Mouse (Mus musculus) hindbrain, postnatal 0 days (tissue): ENCODE results near the gene Rims3. TPM values are rescaled to one million over a fixed set of nuclear protein-coding genes. Genes with fewer than 3 reads are reported as not detected.

Experiments
- ATAC-seq: fragments of 200-750 bp; cut with Nextera tagmentation; 2 replicates; pipeline ENCODE4 v1.8.0; 2017; ENCODE audit warnings: mild to moderate bottlenecking, moderate TSS enrichment, moderate library complexity
- DNase-seq: peaks from one replicate; pipeline ENCODE4 v3.0.0-alpha.2; 2015; ENCODE audit warnings: low spot score
- H3K27ac ChIP-seq: fragments of 300-500 bp; sonication (generic); 2 replicates; pipeline ENCODE4 v1.5.1; 2014; ENCODE audit warnings: mild to moderate bottlenecking
- H3K27me3 ChIP-seq: fragments of 300-500 bp; sonication (generic); 2 replicates; pipeline ENCODE4 v1.6.1; 2014; ENCODE audit warnings: low read length, mixed read lengths; ENCODE audit not compliant: insufficient read depth
- H3K36me3 ChIP-seq: fragments of 300-500 bp; sonication (generic); 2 replicates; pipeline ENCODE4 v1.6.1; 2014; ENCODE audit warnings: low read length, mixed read lengths; ENCODE audit not compliant: insufficient read depth
- H3K4me1 ChIP-seq: fragments of 300-500 bp; sonication (generic); 2 replicates; pipeline ENCODE4 v1.6.1; 2014; ENCODE audit warnings: antibody characterized with exemption, low read length, mixed read lengths; ENCODE audit not compliant: insufficient read depth
- H3K4me2 ChIP-seq: fragments of 300-500 bp; sonication (generic); 2 replicates; pipeline ENCODE4 v1.6.1; 2014; ENCODE audit warnings: low read depth, mild to moderate bottlenecking, low read length, moderate library complexity, mixed read lengths
- H3K4me3 ChIP-seq: fragments of 300-500 bp; sonication (generic); 2 replicates; pipeline ENCODE4 v1.5.1; 2014; ENCODE audit warnings: low read length
- H3K9ac ChIP-seq: fragments of 300-500 bp; sonication (generic); replicated peaks from 2 replicates; pipeline ENCODE4 v1.6.1; 2014; ENCODE audit warnings: mild to moderate bottlenecking, low read length, moderate library complexity, mixed read lengths
- H3K9me3 ChIP-seq: fragments of 300-500 bp; sonication (generic); 2 replicates; pipeline ENCODE4 v1.6.1; 2016; ENCODE audit warnings: low read length, mixed read lengths
- CTCF ChIP-seq: IDR thresholded peaks from 2 replicates; pipeline ENCODE4 v1.5.1; 2016; ENCODE audit warnings: antibody characterized with exemption, control low read depth, low read depth
- WGBS: fragments of 180-500 bp; shearing (Covaris S2); extraction: QIAGEN DNeasy Blood & Tissue Kit; methylation state at CpG from one replicate; pipeline ENCODE4 v1.1.7; 2014; 5-methylcytosine and 5-hydroxymethylcytosine counted together
- polyA plus RNA-seq: library from polyadenylated mRNA; unstranded; fragments of >200 nt; fragmentation: Nextera tagmentation; extraction: Ambion mirVana; gene quantifications from 2 replicates; pipeline ENCODE4 v1.2.1, GENCODE M21; 2015
- total RNA-seq: library from RNA; depleted of rRNA; stranded (reverse); fragments of >200 nt; gene quantifications from 2 replicates; pipeline ENCODE4 v1.2.3, GENCODE M21; 2014

Gene Rims3
- total and polyA plus RNA-seq, 2 experiments from 2014 or later = 22.8 to 109 TPM

- H3K9ac ChIP-seq = no peak overlapping the region
- no peak overlapping the region for H3K4me2 ChIP-seq
- peaks cover 11% of the 10 kb centered on the region; the same call in 1 of the 2 replicates for H3K4me1 ChIP-seq
- WGBS = 48% methylated on average over 11 of the region's 11 CpGs
- no peak overlapping the region for H3K4me3 ChIP-seq
- DNase-seq (peak; percentile 56), ATAC-seq (peak; percentile 52)
- no peaks in the 10 kb centered on the region for H3K36me3 ChIP-seq
- H3K27me3 ChIP-seq = no peaks in the 10 kb centered on the region
- no peak for TF ChIP-seq CTCF
- H3K9me3 ChIP-seq = no peaks in the 10 kb centered on the region
- H3K27ac ChIP-seq = peak overlapping the region; percentile 15; the same call in 1 of the 2 replicates
These were observed 36.3 kb downstream of the Rims3 start for GRCm38 (mm10) chr4:120890754-120891440.

GRCm38 (mm10) chr4:120891960-120892359 lies 37.3 kb downstream of the Rims3 start:
- no peak overlapping the region for H3K4me3 ChIP-seq
- H3K9ac ChIP-seq = no peak overlapping the region
- TF ChIP-seq CTCF = no peak
- no peaks in the 10 kb centered on the region for H3K9me3 ChIP-seq
- no peak overlapping the region for H3K4me2 ChIP-seq
- no peaks in the 10 kb centered on the region for H3K27me3 ChIP-seq
- no peak for DNase-seq
- H3K4me1 ChIP-seq = peaks cover 15% of the 10 kb centered on the region; the same call in 1 of the 2 replicates
- peak overlapping the region; percentile 7; the same call in 1 of the 2 replicates for H3K27ac ChIP-seq
- H3K36me3 ChIP-seq = no peaks in the 10 kb centered on the region
- ATAC-seq = no peak

DNA sequence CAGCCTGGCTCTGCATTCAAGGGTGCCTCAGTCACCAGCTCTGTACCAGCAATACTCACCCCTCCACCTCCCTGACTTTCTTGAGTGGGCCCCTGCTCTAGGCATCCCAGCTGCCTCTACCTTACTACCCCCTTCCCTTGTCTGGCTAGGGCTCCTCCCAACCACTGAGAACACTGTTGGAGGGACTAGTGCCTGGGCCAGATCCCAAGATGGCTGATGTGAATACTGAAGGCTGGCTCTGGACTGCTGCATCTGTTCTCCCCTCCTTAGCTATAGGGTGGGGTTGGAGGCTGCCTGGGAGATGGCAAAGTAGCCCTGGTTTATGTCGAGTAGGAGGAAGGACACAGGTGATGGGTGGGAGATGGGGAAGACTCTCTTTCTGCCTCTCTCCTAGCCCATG lies 37.9 kb downstream of the Rims3 start:
- Histone ChIP-seq H3K9ac (no peak overlapping the region), H3K27ac (no peak overlapping the region), H3K4me1 (peaks cover 15% of the 10 kb centered on the region; the same call in 1 of the 2 replicates), H3K9me3 (no peaks in the 10 kb centered on the region), H3K4me2 (no peak overlapping the region), H3K27me3 (no peaks in the 10 kb centered on the region), H3K4me3 (no peak overlapping the region), H3K36me3 (no peaks in the 10 kb centered on the region)
- DNase-seq = no peak
- WGBS = 60% methylated on average over 1 of the region's 1 CpGs
- ATAC-seq = no peak
- TF ChIP-seq CTCF = no peak

DNA sequence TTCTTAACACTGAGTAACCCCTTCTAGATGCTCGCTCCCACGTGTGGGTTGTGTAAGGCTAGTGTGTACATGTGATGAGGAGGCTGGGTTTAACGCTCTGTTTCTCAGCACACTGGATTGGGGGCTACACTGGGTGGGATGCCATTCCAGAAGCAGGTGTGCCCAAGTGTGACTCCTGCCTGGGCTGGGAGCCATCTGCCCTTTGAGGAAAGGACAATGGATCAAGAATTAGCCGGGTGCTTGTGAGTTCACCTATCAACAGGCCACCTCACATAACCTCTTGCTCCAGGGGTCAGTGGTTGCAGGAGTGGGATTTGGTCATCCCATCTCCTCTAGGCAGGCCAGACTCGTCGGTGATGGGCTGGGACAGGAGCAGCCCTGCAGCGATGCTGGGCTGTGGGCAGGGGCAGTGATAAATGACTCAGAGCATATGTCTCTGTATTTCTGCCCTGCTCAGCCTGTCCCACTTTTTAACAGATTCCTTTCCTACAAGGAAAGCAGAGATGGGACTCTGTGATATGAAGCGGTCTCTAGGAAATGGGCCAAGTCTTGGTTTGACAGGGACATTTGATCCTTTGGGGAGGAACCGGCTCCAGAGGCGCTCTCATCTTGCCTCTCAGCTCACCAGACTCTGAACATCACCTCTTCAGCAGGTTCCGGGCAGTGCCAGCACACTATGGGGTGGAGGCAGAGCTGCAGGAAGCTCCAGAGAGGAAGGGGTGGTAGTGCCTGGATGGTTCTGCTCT lies 39.2 kb downstream of the Rims3 start:
- DNase-seq (no peak), ATAC-seq (no peak)
- no peak for TF ChIP-seq CTCF
- Histone ChIP-seq H3K4me1 (peaks cover 15% of the 10 kb centered on the region; the same call in 1 of the 2 replicates), H3K4me3 (no peak overlapping the region), H3K9me3 (no peaks in the 10 kb centered on the region), H3K36me3 (no peaks in the 10 kb centered on the region), H3K27me3 (no peaks in the 10 kb centered on the region), H3K9ac (no peak overlapping the region), H3K27ac (no peak overlapping the region), H3K4me2 (no peak overlapping the region)
- WGBS = 63% methylated on average over 11 of the region's 11 CpGs

- 75% methylated on average over 11 of the region's 11 CpGs for WGBS
- ATAC-seq = no peak
- peak; percentile 44 for DNase-seq
These were observed 40.0 kb downstream of the Rims3 start for GRCm38 (mm10) chr4:120894584-120894983.

GRCm38 (mm10) chr4:120895226-120895625 lies 40.6 kb downstream of the Rims3 start:
- no peak for ATAC-seq
- no peak overlapping the region for H3K27ac ChIP-seq
- no peaks in the 10 kb centered on the region for H3K36me3 ChIP-seq
- peaks cover 15% of the 10 kb centered on the region; the same call in 1 of the 2 replicates for H3K4me1 ChIP-seq
- no peaks in the 10 kb centered on the region for H3K9me3 ChIP-seq
- no peak for TF ChIP-seq CTCF
- no peak for DNase-seq
- H3K4me2 ChIP-seq = no peak overlapping the region
- H3K4me3 ChIP-seq = no peak overlapping the region
- no peak overlapping the region for H3K9ac ChIP-seq
- no peaks in the 10 kb centered on the region for H3K27me3 ChIP-seq
- WGBS = 62% methylated on average over 7 of the region's 7 CpGs

More at GRCm38 (mm10) chr4:120894584-120894983, 40.0 kb downstream of the Rims3 start:
- no peak overlapping the region for H3K9ac ChIP-seq
- no peaks in the 10 kb centered on the region for H3K9me3 ChIP-seq
- H3K4me3 ChIP-seq = no peak overlapping the region
- no peak overlapping the region for H3K4me2 ChIP-seq
- H3K27me3 ChIP-seq = no peaks in the 10 kb centered on the region
- peaks cover 15% of the 10 kb centered on the region; the same call in 1 of the 2 replicates for H3K4me1 ChIP-seq
- H3K36me3 ChIP-seq = no peaks in the 10 kb centered on the region
- TF ChIP-seq CTCF = peak; percentile 56
- H3K27ac ChIP-seq = no peak overlapping the region
